Mouse (Mus musculus): Measurements from ENCODE around the gene Haspin. TPM values are rescaled to one million over a fixed set of nuclear protein-coding genes. Genes with fewer than 3 reads are reported as not detected.

The Haspin gene
- polyA plus RNA-seq (2011; ENCODE audit: insufficient read length, low read depth, missing spikeins), result 5.6 and 6.4 TPM in 2 replicates

GRCm38 (mm10) chr11:73137591-73138501 is at the start of gene Haspin:
Gene Haspin, minus strand, starts transcription at chr11:73138294.
- Histone ChIP-seq H3K27ac (ENCODE audit: insufficient read depth, low read length) (no peak within 1 kb of the TSS), H3K4me3 (ENCODE audit: insufficient read depth, low read length) (peak within 1 kb of the TSS; percentile 90), H3K4me1 (ENCODE audit: control insufficient read depth, insufficient read depth, low read length) (peaks cover 2% of the 10 kb centered on the region; the same call in 1 of the 2 replicates)
- TF ChIP-seq POLR2A (IDR thresholded peaks at IDR 0.05; ENCODE audit: low read depth, low read length) (peak; percentile 47; the same call in 1 of the 2 replicates), CTCF (IDR thresholded peaks at IDR 0.05; ENCODE audit: borderline replicate concordance, insufficient read depth, low read length) (peak; percentile 73)

GRCm38 (mm10) chr11:73187231-73187630 is 49.1 kb upstream of the Haspin start:
- TF ChIP-seq POLR2A (IDR thresholded peaks at IDR 0.05; ENCODE audit: low read depth, low read length) (no peak), CTCF (IDR thresholded peaks at IDR 0.05; ENCODE audit: borderline replicate concordance, insufficient read depth, low read length) (no peak)
- H3K4me1 ChIP-seq (ENCODE audit: control insufficient read depth, insufficient read depth, low read length), result no peaks in the 10 kb centered on the region
- no peak overlapping the region for H3K27ac ChIP-seq (ENCODE audit: insufficient read depth, low read length)
- H3K4me3 ChIP-seq (ENCODE audit: insufficient read depth, low read length), result no peak overlapping the region

GRCm38 (mm10) chr11:73185872-73186615 is 48.0 kb upstream of the Haspin start:
- H3K4me3 ChIP-seq (ENCODE audit: insufficient read depth, low read length), result no peak overlapping the region
- TF ChIP-seq CTCF (IDR thresholded peaks at IDR 0.05; ENCODE audit: borderline replicate concordance, insufficient read depth, low read length) (no peak), POLR2A (IDR thresholded peaks at IDR 0.05; ENCODE audit: low read depth, low read length) (no peak)
- no peak overlapping the region for H3K27ac ChIP-seq (ENCODE audit: insufficient read depth, low read length)
- H3K4me1 ChIP-seq (ENCODE audit: control insufficient read depth, insufficient read depth, low read length), result no peaks in the 10 kb centered on the region

GRCm38 (mm10) chr11:73177895-73178294 is 39.8 kb upstream of the Haspin start:
- peak overlapping the region; percentile 98 for H3K4me3 ChIP-seq (ENCODE audit: insufficient read depth, low read length)
- no peak for TF ChIP-seq POLR2A (IDR thresholded peaks at IDR 0.05; ENCODE audit: low read depth, low read length)
- TF ChIP-seq CTCF (IDR thresholded peaks at IDR 0.05; ENCODE audit: borderline replicate concordance, insufficient read depth, low read length), result no peak
- H3K27ac ChIP-seq (ENCODE audit: insufficient read depth, low read length), result peak overlapping the region; percentile 81
- no peaks in the 10 kb centered on the region; the same call in 1 of the 2 replicates for H3K4me1 ChIP-seq (ENCODE audit: control insufficient read depth, insufficient read depth, low read length)

GRCm38 (mm10) chr11:73177509-73177875 is 39.4 kb upstream of the Haspin start:
- TF ChIP-seq POLR2A (IDR thresholded peaks at IDR 0.05; ENCODE audit: low read depth, low read length), result peak; percentile 57
- TF ChIP-seq CTCF (IDR thresholded peaks at IDR 0.05; ENCODE audit: borderline replicate concordance, insufficient read depth, low read length), result no peak
- H3K4me1 ChIP-seq (ENCODE audit: control insufficient read depth, insufficient read depth, low read length), result no peaks in the 10 kb centered on the region; the same call in none of the 2 replicates
- H3K27ac ChIP-seq (ENCODE audit: insufficient read depth, low read length), result peak overlapping the region; percentile 93
- H3K4me3 ChIP-seq (ENCODE audit: insufficient read depth, low read length), result peak overlapping the region; percentile 98

GRCm38 (mm10) chr11:73176608-73177508 is 38.8 kb upstream of the Haspin start, which contains the start of the genes Emc6 and Tax1bp3:
Gene Emc6, minus strand, starts transcription at chr11:73177037.
Gene Tax1bp3, plus strand, starts transcription at chr11:73177083.
- TF ChIP-seq POLR2A (IDR thresholded peaks at IDR 0.05; ENCODE audit: low read depth, low read length) (peak; percentile 70), CTCF (IDR thresholded peaks at IDR 0.05; ENCODE audit: borderline replicate concordance, insufficient read depth, low read length) (no peak)
- peak within 1 kb of the TSS; percentile 98 for H3K4me3 ChIP-seq (ENCODE audit: insufficient read depth, low read length)

GRCm38 (mm10) chr11:73176186-73176585 is 38.1 kb upstream of the Haspin start:
- Histone ChIP-seq H3K27ac (ENCODE audit: insufficient read depth, low read length) (no peak overlapping the region), H3K4me1 (ENCODE audit: control insufficient read depth, insufficient read depth, low read length) (peaks cover 3% of the 10 kb centered on the region), H3K4me3 (ENCODE audit: insufficient read depth, low read length) (peak overlapping the region; percentile 98)
- no peak for TF ChIP-seq CTCF (IDR thresholded peaks at IDR 0.05; ENCODE audit: borderline replicate concordance, insufficient read depth, low read length)
- no peak for TF ChIP-seq POLR2A (IDR thresholded peaks at IDR 0.05; ENCODE audit: low read depth, low read length)

More at GRCm38 (mm10) chr11:73176608-73177508, 38.8 kb upstream of the Haspin start, which contains the start of the genes Emc6 and Tax1bp3:
- Histone ChIP-seq H3K4me1 (ENCODE audit: control insufficient read depth, insufficient read depth, low read length) (peaks cover 2% of the 10 kb centered on the region), H3K27ac (ENCODE audit: insufficient read depth, low read length) (peak within 1 kb of the TSS; percentile 93)

GRCm38 (mm10) chr11:73175612-73176011 is 37.5 kb upstream of the Haspin start:
- H3K4me1 ChIP-seq (ENCODE audit: control insufficient read depth, insufficient read depth, low read length), result peaks cover 3% of the 10 kb centered on the region
- TF ChIP-seq CTCF (IDR thresholded peaks at IDR 0.05; ENCODE audit: borderline replicate concordance, insufficient read depth, low read length) (no peak), POLR2A (IDR thresholded peaks at IDR 0.05; ENCODE audit: low read depth, low read length) (no peak)
- peak overlapping the region; percentile 98 for H3K4me3 ChIP-seq (ENCODE audit: insufficient read depth, low read length)
- H3K27ac ChIP-seq (ENCODE audit: insufficient read depth, low read length), result no peak overlapping the region

Data from embryonic fibroblast, embryonic 13.5 days (primary cell).